ENCODE assay signal across 9 mouse cellular contexts in the genomic region with DNA sequence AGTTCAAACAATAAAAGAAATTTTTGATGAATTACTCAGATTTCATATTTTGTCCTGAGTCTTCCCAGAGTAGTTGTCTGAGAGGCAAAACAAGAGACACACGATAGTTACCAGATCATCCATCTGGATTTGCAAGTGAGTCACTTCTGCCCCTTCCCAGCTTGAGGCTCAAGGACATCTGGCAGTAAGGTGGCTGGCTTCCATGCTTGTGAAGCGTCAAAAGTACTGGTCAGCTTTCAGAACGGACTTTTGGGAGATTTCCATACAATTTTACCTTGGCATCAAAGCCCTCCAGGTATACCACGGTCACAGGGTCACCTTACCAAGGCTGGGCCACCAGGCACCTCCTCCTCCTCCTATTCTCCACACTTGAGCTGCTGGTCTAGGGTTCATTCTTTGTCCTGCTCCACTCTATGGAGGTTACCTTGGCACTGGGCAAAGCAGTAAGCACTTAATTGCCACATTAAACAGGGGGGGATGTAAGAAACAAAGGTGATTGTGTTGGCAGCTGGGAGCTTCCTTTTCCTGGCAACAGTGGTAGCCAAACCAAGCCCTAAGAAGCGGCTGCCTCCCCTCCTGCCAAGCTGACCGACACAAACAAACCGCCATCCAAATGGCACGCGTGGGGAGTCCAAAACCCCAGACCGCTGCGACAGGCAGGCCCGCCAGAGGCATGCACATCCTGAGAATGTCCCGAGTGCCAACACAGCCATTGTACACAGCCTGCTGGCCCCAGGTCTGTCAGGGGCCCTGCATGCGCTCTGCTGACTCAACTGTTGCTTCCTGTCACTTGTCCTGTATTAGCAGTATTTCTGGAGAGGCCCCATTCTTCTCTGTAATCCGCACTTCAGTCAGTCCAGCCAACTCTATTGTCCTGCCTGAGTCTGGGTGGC. TPM values are rescaled to one million over a fixed set of nuclear protein-coding genes. Genes with fewer than 3 reads are reported as not detected.
DNase-seq lines count a peak whose midpoint lies in the region; ATAC-seq and TF ChIP-seq lines count a peak whose summit lies in the region.
"Had no signal": no experiment of that assay in that cellular context is flagged by ENCODE, and none has a peak within 500 bp of the region (broad histone marks: within the 10 kb centered on the region; RNA-seq: fewer than 3 reads in every experiment).

No protein-coding gene starts in this region.

- ATAC-seq in kidney, postnatal 0 days (replicated peaks; ENCODE audit: low FRiP score, low read depth): no peak
- peak; percentile 24; the same call in 1 of the 2 replicates for ATAC-seq in neural tube, embryonic 13.5 days (ENCODE audit: low read depth)

- peak overlapping the region; percentile 46 for H3K4me2 ChIP-seq in kidney, postnatal 0 days (ENCODE audit: low read length)
- peak overlapping the region; percentile 93 for H3K4me2 ChIP-seq in neural tube, embryonic 13.5 days

- TF ChIP-seq CTCF in kidney, postnatal 0 days (IDR thresholded peaks at IDR 0.05; ENCODE audit: low read depth): no peak

- H3K4me1 ChIP-seq in heart, embryonic 10.5 days: peaks cover 66% of the 10 kb centered on the region
- H3K4me1 ChIP-seq in kidney, postnatal 0 days (replicated peaks; ENCODE audit: insufficient read depth, low read length): peaks cover 37% of the 10 kb centered on the region
- peaks cover 77% of the 10 kb centered on the region for H3K4me1 ChIP-seq in neural tube, embryonic 13.5 days (replicated peaks)

- no peaks in the 10 kb centered on the region for H3K9me3 ChIP-seq in heart, embryonic 10.5 days
- no peaks in the 10 kb centered on the region for H3K9me3 ChIP-seq in kidney, postnatal 0 days (replicated peaks; ENCODE audit: low read length)
- H3K9me3 ChIP-seq in neural tube, embryonic 13.5 days: no peaks in the 10 kb centered on the region

- 0 out of 2 replicates have a peak overlapping the region, but pooled peaks have one; percentile 8 for H3K4me3 ChIP-seq in heart, embryonic 10.5 days
- H3K4me3 ChIP-seq in kidney, postnatal 0 days (replicated peaks; ENCODE audit: low read depth, low read length): no peak overlapping the region
- no peak overlapping the region for H3K4me3 ChIP-seq in neural tube, embryonic 13.5 days

- peak; percentile 26 for DNase-seq in adrenal gland, adult 8-10 months
- no peak for DNase-seq in adrenal gland, postnatal 4 days (ENCODE audit: low spot score in 2 of 2)
- DNase-seq in NIH3T3 (ENCODE audit: low read depth): peak; percentile 21
- no peak for DNase-seq in heart, embryonic 10.5 days (ENCODE audit: low spot score)
- DNase-seq in kidney, postnatal 0 days (ENCODE audit: low spot score): no peak
- no peak for DNase-seq in urinary bladder, adult 2 months (ENCODE audit: low spot score)
- no peak for DNase-seq in right cerebral cortex, postnatal 25 days

- no peak overlapping the region for H3K9ac ChIP-seq in kidney, postnatal 0 days (ENCODE audit: low read depth, low read length)
- 0 out of 2 replicates have a peak overlapping the region, but pooled peaks have one; percentile 17 for H3K9ac ChIP-seq in neural tube, embryonic 13.5 days

- H3K27me3 ChIP-seq in heart, embryonic 10.5 days (ENCODE audit: insufficient read depth, poor library complexity, severe bottlenecking): no peaks in the 10 kb centered on the region
- no peaks in the 10 kb centered on the region for H3K27me3 ChIP-seq in kidney, postnatal 0 days (ENCODE audit: insufficient read depth, low read length)
- peaks cover 25% of the 10 kb centered on the region for H3K27me3 ChIP-seq in neural tube, embryonic 13.5 days

- 0 out of 2 replicates have a peak overlapping the region, but pooled peaks have one; percentile 32 for H3K27ac ChIP-seq in heart, embryonic 10.5 days
- peak overlapping the region; percentile 76 for H3K27ac ChIP-seq in kidney, postnatal 0 days
- H3K27ac ChIP-seq in neural tube, embryonic 13.5 days (replicated peaks): peak overlapping the region; percentile 54

- WGBS in heart, embryonic 10.5 days: 60% methylated on average over 15 of the region's 15 CpGs
- 31% methylated on average over 15 of the region's 15 CpGs for WGBS in kidney, postnatal 0 days
- WGBS in neural tube, embryonic 13.5 days: 28% methylated on average over 15 of the region's 15 CpGs

- H3K36me3 ChIP-seq in heart, embryonic 10.5 days: peaks cover 23% of the 10 kb centered on the region
- peaks cover 11% of the 10 kb centered on the region for H3K36me3 ChIP-seq in kidney, postnatal 0 days (ENCODE audit: insufficient read depth, low read length)
- peaks cover 11% of the 10 kb centered on the region for H3K36me3 ChIP-seq in neural tube, embryonic 13.5 days

RNA-seq across cellular contexts. Expression of gene Jag1, which starts 6.9 kb away (rescaled TPM):
- total RNA-seq in adrenal gland, adult 8-10 months (2022): 10 to 100 TPM in 3 of 4 experiments, 1 to 10 TPM in 1; 10.0 to 13.4 (median 12.6) TPM
- total RNA-seq in adrenal gland, postnatal 4 days (2021): 10 to 100 TPM; 17.0 to 29.9 TPM
- polyA plus RNA-seq in heart, embryonic 10.5 days (2016; fragmentation: Nextera tagmentation; extraction: Ambion mirVana): 21.6 and 23.2 TPM in 2 replicates
- polyA plus RNA-seq in kidney, postnatal 0 days (2015; fragmentation: Nextera tagmentation; extraction: Ambion mirVana): 44.6 and 47.6 TPM in 2 replicates
- polyA plus RNA-seq in neural tube, embryonic 13.5 days (2015; fragmentation: Nextera tagmentation; extraction: Ambion mirVana): 17.8 and 18.8 TPM in 2 replicates
- polyA plus RNA-seq in urinary bladder, adult 2 months (2012; rRNA removed): 8.1 and 20.0 TPM in 2 replicates
- total RNA-seq: common myeloid progenitor, adult 5-6 weeks had no signal

Comparison
In these comparisons a context has a peak if more than half of its experiments do, and no peak if none do; other contexts are left out.
1. DNase-seq: peak in adrenal gland, adult 8-10 months (single experiment) and NIH3T3 (single experiment); none in adrenal gland, postnatal 4 days (0 of 2), heart, embryonic 10.5 days (single experiment), kidney, postnatal 0 days (single experiment), urinary bladder, adult 2 months (single experiment) and right cerebral cortex, postnatal 25 days (single experiment).
2. Peak in every context shown above with its lines, with median percentiles within 50 percentile points of each other: H3K27ac ChIP-seq.